Mouse (Mus musculus) liver, embryonic 14.5 days (tissue): ENCODE data around the gene Hoxa5.

Experiments used
- CTCF ChIP-seq: IDR thresholded peaks from 2 replicates; pipeline ENCODE4 v1.5.1; 2016; ENCODE audit warnings: antibody characterized with exemption, low read depth, control low read depth
- EP300 ChIP-seq: IDR thresholded peaks from 2 replicates; pipeline ENCODE4 v1.6.1; 2016; ENCODE audit warnings: antibody characterized with exemption, low read depth

DNA sequence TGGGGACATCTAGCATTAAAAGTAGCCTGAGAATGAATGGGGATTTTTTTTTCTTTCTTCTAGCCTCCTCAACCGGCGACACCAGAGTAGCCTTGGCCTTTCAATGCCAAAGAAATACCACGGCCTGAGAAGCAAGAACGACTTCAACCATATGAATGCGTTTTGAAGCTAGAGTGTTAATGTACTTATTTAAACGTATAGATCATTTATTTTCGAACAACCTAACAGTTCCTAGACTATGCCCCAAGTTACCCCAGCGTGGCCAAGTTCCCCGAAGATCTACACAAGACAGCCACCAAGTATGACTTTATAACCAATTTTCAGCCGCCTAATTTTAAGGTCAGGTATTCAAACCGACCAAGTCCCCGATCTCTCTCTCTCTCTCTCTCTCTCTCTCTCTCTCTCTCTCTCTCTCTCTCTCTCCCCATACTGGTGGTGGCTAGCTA, 16.5 kb upstream of the Hoxa5 start:
- TF ChIP-seq CTCF (no peak), EP300 (no peak)
